In the genomic region with DNA sequence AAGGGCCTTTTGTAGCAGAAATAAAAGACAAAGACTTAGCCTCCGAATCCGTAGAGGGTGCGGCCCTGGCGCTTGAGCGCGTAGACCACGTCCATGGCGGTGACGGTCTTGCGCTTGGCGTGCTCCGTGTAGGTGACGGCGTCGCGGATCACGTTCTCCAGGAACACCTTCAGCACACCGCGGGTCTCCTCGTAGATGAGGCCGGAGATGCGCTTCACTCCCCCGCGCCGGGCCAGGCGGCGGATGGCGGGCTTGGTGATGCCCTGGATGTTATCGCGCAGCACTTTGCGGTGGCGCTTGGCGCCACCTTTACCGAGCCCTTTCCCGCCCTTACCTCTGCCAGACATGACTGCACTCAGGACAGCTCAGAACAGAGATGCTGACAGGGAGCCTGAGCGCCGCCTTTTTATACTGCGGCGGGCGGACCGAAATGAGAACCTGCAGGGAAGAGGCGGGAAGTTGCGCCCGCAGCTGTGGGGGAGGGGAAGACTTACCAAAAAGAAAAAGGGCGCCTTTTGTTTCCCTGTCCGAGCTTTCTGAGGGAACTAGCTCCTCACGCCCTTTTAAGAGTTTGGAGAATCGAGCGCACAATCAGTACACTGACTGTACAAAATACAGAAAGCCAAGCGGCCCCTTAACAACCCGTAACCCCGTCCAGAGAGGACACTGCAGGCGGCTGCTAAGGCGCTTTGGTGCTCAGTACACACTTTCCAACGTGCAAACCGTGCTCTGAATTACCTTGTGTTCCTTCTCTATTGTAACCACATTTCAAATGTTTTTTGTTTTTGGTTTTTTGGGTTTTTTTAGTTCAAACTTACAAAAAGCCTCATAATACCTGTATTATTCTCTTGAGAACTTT, we compare ENCODE assay signal across 8 mouse cellular contexts. TPM values are rescaled to one million over a fixed set of nuclear protein-coding genes. Genes with fewer than 3 reads are reported as not detected.
DNase-seq lines count a peak whose midpoint lies in the region; ATAC-seq and TF ChIP-seq lines count a peak whose summit lies in the region.
"Not testable (repeated sequence)": the region's sequence is repeated elsewhere in the genome, so short reads cannot be mapped to it uniquely, and the experiment has no call there.

A gene (minus strand): TSS at position 347 of the 859 bp plus-strand sequence.

- H3K9ac ChIP-seq in hindbrain, embryonic 12.5 days: peak within 1 kb of the TSS; percentile 67
- peak within 1 kb of the TSS; percentile 32; the same call in 1 of the 2 replicates for H3K9ac ChIP-seq in lung, postnatal 0 days (replicated peaks; ENCODE audit: low read depth)

- H3K27me3 ChIP-seq in hindbrain, embryonic 12.5 days; lung, postnatal 0 days (replicated peaks; ENCODE audit: insufficient read depth, low read length): not testable (repeated sequence)

- under 1% methylated on average over 52 of the region's 56 CpGs for WGBS in hindbrain, embryonic 12.5 days
- WGBS in lung, postnatal 0 days: under 1% methylated on average over 37 of the region's 56 CpGs

- not testable (repeated sequence) for H3K9me3 ChIP-seq in hindbrain, embryonic 12.5 days (replicated peaks); lung, postnatal 0 days (ENCODE audit: low read length)

- peak; percentile 91 for DNase-seq in NIH3T3 (ENCODE audit: low read depth)
- DNase-seq in cerebellum, postnatal 10 days: peak; percentile 98
- peak; percentile 87 to 88 for DNase-seq in frontal cortex, postnatal 14 days (ENCODE audit: low spot score in 2 of 2)
- peak; percentile 89 to 93 for DNase-seq in layer of hippocampus, postnatal 10 days (ENCODE audit: low spot score in 2 of 2)
- peak; percentile 84 for DNase-seq in lung, postnatal 0 days (ENCODE audit: low spot score)
- peak; percentile 91 for DNase-seq in ovary, postnatal 10 days (ENCODE audit: low spot score)
- peak; percentile 95 to 98 for DNase-seq in thymus, postnatal 10 days (ENCODE audit: low spot score in 2 of 2)

- peaks cover 34% of the 10 kb centered on the region for H3K4me1 ChIP-seq in hindbrain, embryonic 12.5 days
- not testable (repeated sequence) for H3K4me1 ChIP-seq in lung, postnatal 0 days (ENCODE audit: insufficient read depth, low read depth, low read length)

- peak within 1 kb of the TSS; percentile 51 for H3K4me3 ChIP-seq in hindbrain, embryonic 12.5 days
- H3K4me3 ChIP-seq in lung, postnatal 0 days (ENCODE audit: low read depth, low read length): peak within 1 kb of the TSS; percentile 39

- peak; percentile 59 for TF ChIP-seq EP300 in lung, postnatal 0 days (IDR thresholded peaks at IDR 0.05)

- not testable (repeated sequence) for H3K36me3 ChIP-seq in hindbrain, embryonic 12.5 days; lung, postnatal 0 days (ENCODE audit: insufficient read depth, low read length)

- peak within 1 kb of the TSS; percentile 93 for H3K27ac ChIP-seq in hindbrain, embryonic 12.5 days
- H3K27ac ChIP-seq in lung, postnatal 0 days (ENCODE audit: low read length): peak within 1 kb of the TSS; percentile 47; the same call in 1 of the 2 replicates

- peak; percentile 90 for ATAC-seq in hindbrain, embryonic 12.5 days (ENCODE audit: low FRiP score)
- peak; percentile 65 for ATAC-seq in lung, postnatal 0 days

- TF ChIP-seq CTCF in lung, postnatal 0 days (IDR thresholded peaks at IDR 0.05): not testable (repeated sequence)

- peak within 1 kb of the TSS; percentile 87 for H3K4me2 ChIP-seq in hindbrain, embryonic 12.5 days (replicated peaks)
- H3K4me2 ChIP-seq in lung, postnatal 0 days (replicated peaks; ENCODE audit: low read depth, low read length): peak within 1 kb of the TSS; percentile 56

RNA-seq across cellular contexts. Expression of the gene that starts here (rescaled TPM):
- 2.9 TPM in 1 of 2 replicates, not detected in the other for polyA plus RNA-seq in hindbrain, embryonic 12.5 days (2016; fragmentation: Nextera tagmentation; extraction: Ambion mirVana)
- 100 to 1,000 TPM; 312 to 419 TPM for total RNA-seq in layer of hippocampus, postnatal 10 days (2021)
- polyA plus RNA-seq in lung, postnatal 0 days (2015; fragmentation: Nextera tagmentation; extraction: Ambion mirVana): 0.84 and 0.89 TPM in 2 replicates

Comparison
In these comparisons a context has a peak if more than half of its experiments do, and no peak if none do; other contexts are left out.
1. Peak in every context shown above with its lines: DNase-seq, ATAC-seq, H3K4me3 ChIP-seq and H3K27ac ChIP-seq.
2. Peak in DNase-seq, ATAC-seq, H3K4me3 ChIP-seq, H3K27ac ChIP-seq, H3K9ac ChIP-seq and H3K4me2 ChIP-seq in lung, postnatal 0 days; RNA of the gene not detected or under 1 TPM.